Mouse (Mus musculus): ENCODE results near the gene Uaca.

Uaca gene

DNA sequence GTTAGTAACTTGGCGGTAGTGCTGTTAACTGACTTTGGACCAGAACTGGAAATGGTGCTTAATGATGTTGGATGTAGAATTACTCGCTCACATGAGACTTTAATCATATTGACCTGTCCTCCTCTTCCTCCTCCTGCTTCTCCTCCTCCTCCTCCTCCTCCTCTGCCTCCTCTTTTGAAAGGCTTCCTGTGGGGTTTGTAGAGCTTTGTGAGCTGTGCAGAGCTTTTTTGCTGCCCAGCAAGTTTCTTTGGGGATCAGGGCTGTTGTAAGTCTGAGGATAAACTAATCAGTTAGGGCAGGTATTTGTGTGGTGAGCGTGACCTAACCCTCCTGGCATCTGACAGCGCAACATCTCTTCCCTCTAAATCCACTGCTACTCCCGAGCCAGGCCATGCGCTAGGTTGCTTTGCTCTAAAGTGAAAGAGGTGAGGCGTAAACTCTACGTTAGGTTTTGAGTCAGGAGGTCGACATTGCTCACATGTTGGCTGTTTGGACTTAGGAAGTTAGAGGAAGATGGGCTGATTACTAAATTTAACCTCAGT lies 44.1 kb downstream of the Uaca start:
- DNase-seq: no peak

DNA sequence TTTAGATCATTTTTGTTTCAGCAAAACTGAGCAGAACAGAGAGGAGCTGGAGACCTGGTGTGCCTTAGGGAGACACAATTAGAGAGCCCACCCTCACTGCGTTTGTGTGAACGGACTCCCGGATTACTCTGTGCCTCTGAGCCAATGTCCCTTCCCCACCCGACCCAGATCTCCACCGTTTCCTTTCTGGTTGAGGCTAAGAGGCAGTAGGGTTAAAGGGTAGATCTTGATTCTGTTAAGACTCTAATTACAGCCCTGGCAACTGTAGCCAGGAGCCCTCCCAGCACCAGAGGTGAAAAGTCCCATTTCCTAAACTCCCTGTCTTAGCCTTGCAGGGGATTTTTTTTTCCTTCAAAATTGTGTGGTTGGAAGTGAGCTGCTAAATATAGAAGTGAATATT lies 47.1 kb downstream of the Uaca start:
- no peak for DNase-seq

DNA sequence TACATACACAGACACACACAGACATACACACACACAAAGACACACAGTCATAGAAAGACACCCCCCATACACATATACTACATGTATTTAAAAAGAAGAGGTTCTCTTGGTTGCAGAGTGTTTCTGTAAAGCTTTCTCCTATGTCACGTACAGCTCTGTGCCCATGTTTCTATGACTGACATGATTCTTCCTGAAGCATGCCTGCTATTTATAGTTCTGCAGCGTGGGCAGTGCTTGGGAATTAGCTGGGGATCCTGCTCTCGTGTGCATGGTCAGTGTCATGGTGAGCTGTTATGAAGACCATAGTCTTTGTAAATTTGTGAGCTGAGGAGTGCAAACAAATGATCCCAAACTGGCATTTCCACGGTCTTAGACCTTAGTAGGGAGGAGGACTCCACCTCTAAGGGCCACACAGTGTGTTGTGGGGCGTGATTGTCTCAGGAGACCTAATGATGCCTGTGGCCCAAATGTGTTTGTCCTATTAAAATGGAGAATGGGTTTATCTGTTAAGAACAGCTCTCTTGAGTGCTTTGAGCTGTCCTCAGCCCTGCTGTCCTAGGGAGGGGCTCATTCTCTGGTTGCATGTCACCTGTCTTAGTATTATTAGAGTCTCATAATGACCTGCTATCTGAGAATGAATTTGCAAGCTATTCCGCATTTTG lies 49.2 kb downstream of the Uaca start:
- DNase-seq: no peak

DNA sequence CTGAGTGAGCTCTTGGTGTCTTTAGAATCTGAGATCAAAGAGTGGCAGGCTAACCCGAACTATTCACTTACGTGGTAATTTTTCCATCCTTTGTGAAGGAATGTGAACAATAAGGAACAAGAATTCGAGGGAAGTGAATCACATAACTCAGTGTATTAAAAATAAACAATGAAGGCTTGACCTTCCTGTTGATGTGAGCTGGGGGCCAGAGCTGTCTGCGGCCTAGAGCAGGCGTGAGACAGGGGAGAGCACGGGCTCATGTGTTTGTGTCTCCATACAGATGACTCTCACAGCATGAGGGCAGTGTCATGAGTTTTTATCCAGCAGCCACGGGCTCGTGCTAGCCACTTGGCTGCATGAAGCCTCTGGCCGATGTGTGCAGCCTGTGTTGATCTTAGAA lies 54.4 kb downstream of the Uaca start:
- DNase-seq: peak in 1 of 2 experiments; percentile 51

DNA sequence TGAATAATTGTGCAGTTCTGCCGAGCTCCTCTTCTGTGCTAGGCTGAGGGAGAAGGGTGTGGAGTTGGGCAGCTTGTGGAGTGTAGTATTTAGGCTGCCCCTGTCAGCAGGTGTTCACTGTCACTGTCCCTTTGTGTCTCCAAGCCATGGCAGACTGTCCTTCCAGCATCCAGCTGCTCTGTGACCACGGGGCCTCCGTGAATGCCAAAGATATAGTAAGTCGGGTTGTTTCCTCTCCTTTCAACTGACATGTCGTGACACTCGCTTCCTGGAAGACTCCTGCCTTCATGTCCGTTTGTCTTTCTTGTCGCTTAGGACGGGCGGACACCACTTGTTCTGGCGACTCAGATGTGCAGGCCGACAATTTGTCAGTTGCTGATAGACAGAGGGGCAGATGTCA lies 55.6 kb downstream of the Uaca start:
- DNase-seq: no peak

DNA sequence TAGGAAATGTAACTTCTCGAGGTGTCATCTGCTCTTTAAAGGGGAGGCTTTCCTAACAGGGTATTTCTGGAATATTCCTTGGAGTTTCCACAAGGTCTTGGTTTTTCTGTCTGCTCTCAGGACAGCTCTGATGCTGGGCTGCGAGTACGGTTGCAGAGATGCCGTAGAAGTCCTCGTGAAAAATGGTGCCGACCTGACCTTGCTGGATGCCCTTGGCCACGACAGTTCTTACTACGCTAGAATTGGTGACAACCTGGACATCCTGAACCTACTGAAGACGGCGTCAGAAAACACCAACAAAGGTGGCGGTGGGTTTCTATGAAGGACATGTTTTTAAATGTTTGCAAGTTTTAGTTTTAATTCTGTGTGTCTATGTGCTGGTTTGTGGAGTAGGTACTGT lies 59.9 kb downstream of the Uaca start:
- no peak for DNase-seq

DNA sequence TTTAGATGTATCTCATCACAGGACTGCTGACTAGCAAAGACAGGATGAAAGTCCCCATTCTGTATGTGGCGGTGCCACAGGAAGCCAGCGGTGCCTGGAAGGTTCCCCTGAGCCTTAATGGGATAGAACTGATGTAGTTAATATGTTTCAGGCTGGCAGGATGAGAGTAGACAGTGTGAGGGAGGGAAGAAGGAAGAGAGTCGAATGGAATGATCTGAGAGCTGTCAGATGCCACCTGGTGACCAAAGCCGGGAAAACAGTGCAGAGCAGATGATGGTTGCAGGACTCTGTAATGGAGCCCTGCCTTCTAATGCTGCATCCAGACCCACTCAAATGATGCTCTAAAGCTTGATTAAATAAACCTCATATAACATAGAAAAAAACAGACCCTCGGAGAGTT lies 63.5 kb downstream of the Uaca start:
- DNase-seq: peak; percentile 44 to 81

DNA sequence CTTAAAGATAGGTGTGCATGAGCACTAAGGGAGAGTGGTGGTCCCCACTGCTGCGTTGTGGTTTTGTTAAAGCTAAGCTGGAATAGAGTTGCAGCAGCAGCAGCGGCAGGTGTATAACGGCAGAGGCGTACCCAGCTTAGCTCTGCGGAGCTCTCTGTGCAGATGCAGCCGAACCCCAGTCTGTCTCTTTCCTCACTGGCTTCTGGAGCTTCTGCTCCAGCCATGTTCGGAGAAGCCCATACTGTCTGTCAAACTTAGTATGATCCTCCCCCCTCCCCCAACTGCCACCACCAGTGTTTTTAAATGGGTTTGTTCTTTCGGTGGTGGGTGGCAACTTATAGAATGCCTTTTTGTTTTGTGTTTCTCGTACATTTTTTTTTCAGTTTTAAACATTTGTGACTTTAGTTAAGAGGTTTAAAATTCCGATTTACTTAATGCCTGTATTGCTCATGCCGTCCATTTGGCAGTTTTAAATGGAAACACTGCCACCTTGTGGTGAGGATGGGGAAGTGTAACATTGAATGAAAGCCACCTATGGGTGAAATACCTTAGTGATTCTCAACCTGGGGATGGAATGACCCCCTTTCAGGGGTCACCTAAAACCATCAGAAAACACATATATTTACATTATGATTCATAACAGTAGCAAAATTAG lies 64.1 kb downstream of the Uaca start:
- no peak for DNase-seq

DNA sequence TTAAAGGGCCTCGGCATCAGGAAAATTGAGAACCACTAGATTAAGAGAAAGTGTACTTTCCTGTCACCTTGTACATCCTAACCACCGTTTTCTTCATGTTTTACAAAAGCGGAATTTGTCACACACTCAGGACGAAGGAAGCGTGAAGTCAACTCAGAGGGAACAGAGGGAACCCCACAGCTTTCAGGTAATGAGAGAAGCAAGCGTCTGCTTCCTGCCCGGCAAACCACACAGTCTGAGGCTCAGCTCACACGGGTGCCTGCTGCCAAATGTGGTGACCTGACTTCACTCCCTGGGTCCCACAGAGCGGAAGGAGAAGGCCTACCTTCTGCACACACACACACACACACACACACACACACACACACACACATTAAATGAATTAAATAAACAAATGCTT lies 64.7 kb downstream of the Uaca start:
- DNase-seq: no peak

DNA sequence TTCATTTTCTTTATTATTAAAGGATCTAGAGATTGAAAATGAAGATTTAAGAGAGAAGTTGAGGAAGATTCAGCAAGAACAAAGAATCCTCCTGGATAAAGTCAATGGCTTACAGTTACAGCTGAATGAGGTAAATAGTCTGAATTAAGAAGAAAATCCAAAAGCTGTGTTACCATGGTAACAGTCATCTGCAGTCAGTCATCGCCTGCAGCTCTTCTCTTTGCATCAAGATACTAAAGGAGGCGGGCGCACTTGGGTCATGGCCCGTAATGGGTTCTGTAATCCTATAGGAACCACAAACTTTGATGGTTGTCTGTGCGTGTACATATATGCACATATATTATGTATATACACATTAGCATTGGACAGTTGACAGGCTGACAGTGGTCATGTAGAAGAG lies 66.7 kb downstream of the Uaca start:
- DNase-seq: no peak

DNA sequence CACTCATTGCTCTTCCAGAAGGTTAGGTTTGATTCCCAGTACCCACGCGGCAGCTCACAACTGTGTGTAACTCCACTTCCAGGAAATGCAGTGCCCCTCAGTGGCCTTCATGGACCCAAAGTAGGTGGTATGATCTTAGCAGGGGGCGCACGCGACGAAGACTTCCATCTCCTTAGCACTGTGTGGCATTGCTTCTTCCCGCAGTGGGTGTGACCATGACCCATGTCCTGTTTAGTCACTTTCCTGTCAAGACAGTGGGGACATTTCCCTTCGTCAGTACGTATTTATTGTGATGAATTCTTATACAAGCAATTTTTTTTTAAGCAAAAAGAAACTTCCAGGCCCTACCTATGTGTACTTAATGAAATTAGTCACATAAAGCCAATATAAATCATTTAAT lies 70.3 kb downstream of the Uaca start:
- peak in 1 of 2 experiments; percentile 34 for DNase-seq

DNA sequence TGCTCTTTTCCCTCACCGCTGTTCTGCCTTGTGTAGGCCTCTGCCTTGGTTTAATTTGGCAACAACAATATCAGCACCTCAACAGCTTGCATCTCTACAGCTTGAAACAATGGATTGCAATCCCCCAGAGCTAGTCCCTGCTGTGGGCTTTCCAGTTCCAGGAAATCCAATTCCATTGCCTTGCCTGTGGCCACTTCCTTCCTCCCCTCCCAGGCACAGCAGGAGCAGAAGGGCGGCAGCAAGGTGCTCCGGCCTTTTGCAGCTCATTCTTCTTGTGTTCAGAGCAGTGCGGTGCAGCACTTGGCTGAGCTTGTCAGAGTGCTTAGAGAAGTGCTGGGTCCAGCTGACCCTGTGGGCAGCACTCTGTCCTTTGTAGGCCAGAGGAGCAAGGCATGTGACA lies 71.5 kb downstream of the Uaca start:
- DNase-seq: peak; percentile 15 to 35

DNA sequence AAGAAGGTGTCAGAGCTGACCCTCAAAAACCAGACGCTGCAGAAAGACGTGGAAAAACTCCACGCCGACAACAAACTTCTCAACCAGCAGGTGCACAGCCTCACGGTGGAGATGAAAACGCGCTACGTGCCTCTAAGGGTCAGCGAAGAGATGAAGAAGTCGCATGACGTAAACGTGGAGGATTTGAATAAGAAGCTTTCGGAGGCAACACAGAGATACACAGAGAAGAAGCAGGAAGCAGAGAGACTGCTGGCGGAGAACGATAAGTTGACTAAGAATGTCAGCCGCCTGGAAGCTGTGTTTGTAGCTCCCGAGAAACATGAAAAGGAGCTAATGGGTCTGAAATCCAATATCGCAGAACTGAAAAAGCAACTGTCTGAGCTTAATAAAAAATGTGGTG lies 76.1 kb downstream of the Uaca start:
- no peak for DNase-seq

DNA sequence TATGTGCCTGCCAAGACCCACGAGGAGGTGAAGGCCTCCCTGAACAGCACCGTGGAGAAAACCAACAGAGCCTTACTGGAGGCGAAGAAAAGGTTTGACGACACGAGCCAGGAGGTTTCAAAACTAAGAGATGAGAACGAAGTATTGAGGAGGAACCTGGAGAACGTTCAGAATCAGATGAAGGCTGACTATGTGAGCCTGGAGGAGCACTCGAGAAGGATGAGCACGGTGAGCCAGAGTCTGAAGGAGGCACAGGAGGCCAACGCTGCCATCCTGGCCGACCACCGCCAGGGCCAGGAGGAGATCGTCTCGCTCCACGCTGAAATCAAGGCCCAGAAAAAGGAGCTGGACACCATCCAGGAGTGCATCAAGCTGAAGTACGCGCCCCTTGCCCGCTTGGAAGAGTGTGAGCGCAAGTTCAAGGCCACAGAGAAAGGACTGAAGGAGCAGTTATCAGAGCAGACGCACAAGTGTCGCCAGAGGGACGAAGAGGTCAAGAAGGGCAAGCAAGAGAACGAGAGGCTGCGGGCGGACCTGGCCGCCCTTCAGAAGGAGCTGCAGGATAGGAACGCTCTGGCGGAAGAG lies 76.7 kb downstream of the Uaca start:
- no peak for DNase-seq

DNA sequence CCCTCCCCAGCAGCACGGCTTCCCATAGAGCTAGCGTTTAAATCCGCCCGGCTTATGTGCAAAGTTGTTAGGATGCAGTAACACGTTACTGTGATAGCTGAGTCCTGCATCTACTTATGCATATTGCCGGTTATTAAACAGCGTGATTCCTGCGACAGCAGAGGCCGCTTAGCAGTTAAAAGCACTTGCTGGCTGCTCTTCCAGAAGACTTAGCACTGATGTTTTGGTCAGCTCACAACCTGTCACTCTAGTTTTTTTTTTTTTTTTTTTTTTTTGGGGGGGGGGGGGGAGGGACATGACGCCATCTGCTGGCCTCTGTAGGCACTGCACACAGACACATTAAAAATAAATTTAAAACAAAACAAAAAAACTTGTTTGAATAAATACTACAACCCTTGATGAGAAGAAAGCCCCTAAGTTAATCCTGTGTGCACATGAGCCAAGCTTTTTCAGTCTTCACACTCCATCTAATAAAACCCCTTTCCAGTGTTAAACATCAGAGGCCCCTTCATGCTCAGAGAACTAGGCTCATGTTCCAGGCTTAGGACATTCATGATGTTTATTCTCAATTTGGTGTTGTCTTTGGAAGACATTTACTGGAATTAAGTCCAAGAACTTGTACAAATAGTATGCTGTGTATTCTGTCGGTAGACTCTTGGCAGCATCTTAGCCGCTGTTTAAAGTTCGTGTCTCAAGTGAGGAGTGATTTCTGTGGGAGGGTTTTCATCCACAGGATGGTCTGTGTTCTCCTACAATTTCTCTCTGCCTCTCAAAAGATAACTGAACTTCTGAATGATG lies 79.1 kb downstream of the Uaca start:
- no peak for DNase-seq

DNA sequence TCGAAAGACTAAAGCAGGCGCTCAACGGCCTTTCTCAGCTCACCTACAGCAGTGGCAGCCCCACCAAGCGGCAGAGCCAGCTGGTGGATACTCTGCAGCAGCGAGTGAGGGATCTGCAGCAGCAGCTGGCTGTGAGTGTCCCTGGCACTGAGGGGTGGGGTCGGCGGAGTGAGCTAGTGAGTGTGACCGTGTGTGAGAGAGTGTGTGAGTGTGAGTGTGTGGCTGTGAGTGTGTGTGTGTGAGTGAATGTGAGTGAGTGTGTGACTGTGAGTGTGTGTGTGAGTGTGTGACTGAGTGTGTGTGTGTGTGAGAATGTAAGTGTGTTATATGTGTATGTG lies 79.7 kb downstream of the Uaca start:
- DNase-seq: no peak

DNA sequence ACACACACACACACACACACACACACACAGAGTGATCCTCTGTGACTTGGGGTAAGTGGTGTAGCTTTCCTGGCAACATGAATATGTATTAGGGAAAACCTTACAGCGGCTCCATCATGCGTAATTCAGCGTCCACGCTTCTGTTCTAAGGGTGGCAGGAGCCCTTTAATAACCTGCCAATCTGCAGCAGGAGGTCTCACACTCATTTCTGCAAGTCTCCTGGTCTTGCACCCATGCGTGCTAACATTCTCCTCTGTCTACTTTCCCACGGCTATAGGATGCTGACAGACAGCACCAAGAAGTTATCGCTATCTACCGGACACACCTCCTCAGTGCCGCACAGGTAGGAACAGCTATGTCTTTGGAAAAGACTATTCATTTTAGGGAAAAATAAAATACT lies 81.7 kb downstream of the Uaca start:
- no peak for DNase-seq

DNA sequence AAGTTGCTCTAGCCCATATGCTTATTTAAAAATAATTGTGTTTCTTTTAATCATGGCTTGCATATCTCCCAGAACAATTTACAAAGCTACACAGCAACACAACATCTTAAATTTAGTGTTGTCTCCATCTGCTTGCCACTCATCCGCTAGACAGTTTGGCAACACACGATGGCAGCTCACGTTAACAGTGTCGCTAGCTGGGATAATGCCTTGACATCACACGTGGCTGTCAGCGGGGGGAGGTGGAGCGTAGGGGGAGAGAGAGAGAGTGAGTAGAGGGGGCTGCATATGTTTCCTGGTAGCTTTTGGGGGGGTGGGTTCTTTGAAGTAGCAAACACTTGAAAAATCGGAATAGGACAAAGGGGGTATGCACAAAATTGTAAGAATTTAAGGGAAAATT lies 82.2 kb downstream of the Uaca start:
- no peak for DNase-seq

DNA sequence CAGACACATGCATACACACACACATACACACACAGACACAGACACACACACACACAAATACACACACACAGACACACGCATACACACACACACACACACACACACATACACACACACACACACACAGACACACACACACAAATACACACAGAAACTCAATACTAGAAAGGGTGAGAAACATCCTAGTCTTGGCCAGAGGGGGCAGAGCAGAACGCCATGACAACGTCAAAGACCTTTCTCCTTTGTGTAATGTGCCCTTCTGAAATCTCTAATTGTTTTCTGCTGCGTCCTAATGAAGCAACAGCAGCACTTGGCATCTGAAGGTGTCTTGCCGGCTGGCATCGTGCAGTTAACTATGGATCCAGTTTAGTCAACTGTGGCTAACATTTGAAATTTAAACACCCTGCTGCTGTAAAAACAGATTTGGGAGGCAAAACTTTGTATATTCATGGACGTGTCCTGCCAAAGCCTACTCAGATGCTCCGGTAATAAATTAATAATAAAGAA lies 83.8 kb downstream of the Uaca start:
- no peak for DNase-seq

DNA sequence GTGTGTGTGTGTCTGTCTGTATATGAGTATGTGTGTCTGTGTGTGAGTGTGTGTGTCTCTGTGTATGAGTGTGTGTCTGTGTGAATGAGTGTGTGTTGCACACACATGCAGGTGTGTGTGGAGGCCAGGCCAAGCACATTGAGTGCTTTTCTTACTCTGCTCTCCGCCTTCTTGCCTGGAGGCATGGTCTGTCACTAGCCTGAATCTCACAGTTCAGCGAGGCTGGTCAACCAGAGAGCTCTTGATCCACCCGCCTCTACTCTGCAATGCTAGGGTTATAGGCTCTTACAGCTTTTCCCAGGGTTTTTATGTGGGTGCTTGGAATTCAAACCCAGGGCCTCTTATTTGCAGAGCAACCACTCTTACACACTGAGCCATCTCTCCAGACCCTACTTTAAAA lies 84.3 kb downstream of the Uaca start:
- DNase-seq: no peak

DNA sequence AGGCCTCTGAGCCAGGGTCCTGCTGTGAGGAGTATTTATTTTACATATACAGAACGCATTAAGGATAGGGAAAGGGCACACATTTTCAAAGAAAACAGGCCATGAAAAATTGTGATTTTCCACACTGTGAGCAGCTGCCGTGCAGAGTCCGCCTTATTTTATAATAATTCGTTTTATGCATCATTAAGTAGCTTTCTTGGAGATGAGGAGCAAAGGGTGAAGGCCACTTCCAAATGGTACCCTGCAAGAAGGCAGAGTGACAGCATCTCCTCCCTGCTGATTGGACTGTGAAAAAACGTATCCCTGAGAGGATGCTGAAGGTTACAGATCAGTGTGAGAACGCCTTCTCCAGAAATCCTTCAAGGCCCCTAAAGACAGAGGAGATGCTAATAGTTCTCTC lies 90.8 kb downstream of the Uaca start:
- no peak for DNase-seq

DNA sequence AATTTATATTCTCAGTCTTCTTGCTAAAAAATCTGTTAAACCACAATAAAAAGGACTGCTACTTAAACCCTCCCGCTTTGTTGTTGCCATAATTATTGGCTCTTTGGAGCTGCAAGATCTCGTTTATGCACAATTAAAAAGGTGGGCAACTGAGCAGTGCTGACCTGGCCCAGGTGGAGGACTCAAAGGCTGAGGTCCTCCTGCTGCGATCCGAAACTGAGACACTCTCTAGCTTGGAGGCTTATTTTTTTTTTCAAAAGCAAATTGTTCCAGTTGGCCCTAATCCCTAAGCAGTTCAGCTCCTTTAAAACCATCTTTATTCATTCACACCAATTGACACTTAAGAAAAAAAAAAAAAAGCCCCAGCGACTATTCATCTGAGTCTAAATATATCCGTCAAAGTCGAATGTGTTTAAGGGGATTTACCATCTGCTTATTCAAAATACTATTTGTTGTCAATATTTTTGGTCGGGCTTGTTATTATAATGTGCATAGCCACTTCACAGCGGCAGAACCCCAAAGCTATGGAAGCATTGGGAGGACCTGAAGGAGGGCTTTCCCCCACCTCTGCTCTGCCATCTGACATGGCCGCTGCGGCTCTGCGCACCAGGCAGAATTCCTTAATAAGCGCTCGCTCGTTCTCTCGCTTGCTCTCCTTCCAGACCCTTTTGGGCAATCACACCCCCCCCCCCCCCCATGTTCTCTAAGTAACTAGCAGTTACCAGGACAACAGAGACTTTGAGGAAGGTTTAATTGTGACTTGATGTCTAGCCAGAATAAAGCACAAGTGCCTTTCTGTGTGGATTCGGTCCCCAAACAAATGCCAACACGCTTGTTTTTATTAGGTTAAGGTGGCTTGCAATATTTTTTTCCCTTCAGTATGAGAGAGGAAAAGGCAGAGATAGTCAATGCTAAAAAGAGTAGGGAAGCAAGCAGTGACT lies 92.4 kb downstream of the Uaca start:
- no peak for DNase-seq
